Mouse (Mus musculus): ENCODE measurements at regions not wholly inside any gene's neighbourhood (a gene's known extent, or its start where the extent isn't known, plus 50 kb on each side); places are given as distances from the start of the nearest gene placed in this dataset.

DNA sequence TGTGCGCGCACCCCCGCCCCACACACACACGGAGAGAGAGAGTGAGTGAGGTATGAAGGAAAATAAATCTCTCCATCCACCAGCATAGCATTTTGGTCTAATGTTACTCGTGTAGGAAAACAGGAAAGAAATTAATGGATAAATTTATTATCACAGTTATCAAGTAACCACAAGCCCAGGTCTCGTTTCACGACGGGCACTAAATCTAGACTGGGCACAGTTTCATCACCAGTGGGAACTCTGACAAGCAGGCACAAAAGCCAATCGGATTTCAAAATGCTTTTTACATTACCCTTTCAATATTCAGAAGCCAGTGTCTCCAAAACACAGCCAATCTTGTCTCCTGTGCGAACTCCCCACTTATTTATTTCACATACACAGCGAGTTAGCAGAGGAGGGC lies 244.9 kb upstream of the Lrtm1 start:
- DNase-seq (ENCODE audit: low spot score): no peak

DNA sequence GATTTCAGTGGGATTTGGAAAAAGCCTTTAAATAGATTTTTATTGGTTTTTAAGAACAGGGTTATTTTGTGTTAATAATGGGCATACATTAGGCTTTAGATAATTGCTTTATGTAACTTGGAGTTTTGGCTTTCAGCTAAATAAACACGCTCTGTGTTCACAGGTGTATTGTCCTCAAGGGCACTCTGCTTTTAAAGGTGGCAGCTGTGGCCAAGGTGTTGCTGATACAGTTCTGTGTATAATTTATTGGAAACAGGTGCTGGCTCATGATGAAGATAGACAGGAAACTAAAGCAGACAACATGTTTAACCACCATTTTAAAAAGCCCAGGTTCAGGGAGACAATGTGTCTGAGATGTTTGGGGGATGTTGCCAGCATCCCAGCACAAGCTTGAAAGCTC lies 242.3 kb upstream of the Lrtm1 start:
- no peak for DNase-seq (ENCODE audit: low spot score)

DNA sequence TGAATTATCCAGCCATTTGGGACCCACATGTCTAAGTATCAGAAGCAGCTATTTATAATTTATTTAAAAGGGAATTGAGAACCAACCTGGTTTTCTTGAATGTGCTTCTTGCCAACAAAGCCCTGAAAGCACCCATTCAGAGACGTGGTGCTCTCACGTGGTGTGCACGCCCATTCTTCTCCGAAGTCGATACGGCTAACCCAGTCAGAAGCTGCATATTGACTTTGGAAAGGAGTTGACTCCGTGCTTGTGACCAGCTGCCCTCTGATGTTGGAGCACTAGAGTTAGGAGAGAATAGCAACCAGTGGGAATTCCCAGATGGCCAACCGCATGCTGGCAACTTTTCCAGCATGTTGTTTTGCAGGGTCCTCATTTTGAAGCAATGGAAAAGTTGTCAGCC lies 240.2 kb upstream of the Lrtm1 start:
- no peak for DNase-seq (ENCODE audit: low spot score)

DNA sequence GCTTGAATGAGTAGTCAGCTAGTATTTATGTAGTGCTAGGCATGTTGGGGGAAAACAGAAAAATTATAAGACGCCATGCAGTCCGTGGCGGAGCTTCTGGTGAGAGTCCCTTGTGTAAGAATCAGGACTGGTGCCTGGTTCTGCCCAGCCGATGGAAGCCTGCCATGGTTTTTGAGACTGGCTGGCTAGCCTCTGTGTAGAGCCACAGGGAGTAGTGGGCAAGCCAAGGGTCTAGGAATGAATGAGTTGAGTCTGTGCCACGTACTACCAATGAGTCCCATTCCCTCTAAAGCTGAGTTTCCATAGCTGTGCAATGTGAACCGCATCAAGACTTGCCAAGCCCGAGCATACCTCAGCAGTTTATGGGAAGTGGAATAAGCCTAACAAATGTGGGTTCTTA lies 236.3 kb upstream of the Lrtm1 start:
- DNase-seq (ENCODE audit: low spot score): no peak

DNA sequence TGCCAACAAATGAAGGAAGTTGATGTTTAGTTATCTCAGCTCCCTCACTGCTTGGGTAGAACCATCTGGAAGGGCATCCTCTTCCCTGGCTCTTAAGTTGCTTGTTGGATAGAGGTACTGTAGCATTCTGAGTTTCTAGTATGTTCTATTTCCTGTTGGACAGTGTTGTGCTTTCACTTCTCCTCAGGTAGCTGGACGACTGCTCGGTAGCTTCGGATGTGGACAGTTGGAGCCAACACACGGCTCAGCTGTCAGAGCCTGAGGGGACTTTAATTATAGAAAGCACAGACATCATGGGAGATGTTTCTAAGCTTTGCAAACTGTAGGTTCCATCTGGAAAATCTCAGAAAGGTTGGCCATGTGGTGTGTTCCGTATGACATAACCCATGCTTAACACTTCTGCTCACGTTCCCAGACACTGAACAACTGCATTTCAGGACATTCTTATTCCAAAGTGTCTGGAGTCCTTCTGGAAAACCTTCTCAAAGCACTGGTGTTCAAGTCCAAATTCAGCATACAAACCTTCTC lies 233.8 kb upstream of the Lrtm1 start:
- DNase-seq (ENCODE audit: low spot score): no peak

DNA sequence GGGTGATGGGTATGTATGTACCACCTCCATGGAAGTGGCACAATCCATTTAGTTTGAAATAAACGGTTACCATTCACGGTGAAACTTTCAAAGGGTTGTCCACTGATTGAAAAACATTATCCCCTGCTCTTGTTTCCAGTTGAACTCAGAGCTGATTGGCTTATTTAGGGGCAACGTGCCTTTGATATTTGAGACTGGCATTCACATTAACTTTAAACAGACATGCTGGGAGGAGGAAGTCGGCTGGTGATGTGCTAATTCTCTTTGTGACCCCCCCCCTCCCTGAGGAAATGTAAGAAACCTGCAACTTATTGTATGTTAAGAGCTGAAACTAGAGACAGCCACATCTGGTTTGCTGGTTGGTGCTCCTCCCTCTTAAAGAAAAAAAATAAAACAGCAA lies 219.7 kb upstream of the Lrtm1 start:
- no peak for DNase-seq (ENCODE audit: low spot score)

DNA sequence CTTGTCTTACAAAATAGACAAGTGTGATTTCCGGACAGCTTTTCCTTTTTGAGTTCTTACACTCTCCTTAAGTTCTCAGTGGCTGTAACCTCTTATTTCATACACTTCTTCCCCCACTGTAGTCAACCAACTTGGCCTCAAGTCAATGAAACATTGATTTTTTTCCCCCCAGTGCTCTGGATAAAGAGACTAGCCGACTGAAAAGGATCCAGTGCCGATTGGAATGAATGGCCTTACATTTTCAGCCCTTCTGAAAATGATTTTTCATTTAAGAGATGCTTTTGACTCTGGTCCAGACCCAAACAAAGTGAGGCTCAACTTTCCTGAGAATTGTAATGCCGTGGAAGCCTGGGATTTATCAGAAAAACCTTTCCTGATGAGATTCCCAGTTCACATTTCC lies 216.3 kb upstream of the Lrtm1 start:
- no peak for DNase-seq (ENCODE audit: low spot score)

DNA sequence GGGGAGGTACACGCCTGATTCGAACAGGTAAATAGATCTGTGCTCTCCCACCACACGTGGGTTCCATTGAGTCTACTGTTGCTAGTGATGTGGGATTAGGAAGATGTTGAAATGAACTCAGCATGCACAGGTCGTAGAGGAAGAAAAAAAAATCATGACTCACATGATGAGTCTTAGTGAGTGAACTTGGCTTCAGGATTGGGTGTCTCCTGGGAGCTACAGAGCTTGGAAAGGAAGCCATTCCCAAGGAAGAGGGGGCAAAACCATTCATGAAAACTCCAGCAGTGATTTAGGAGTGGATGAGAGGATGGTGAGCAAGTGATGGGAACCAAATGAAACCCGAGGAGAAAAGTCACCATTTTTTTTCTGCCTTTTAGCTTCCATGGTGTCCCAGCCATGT lies 215.9 kb upstream of the Lrtm1 start:
- no peak for DNase-seq (ENCODE audit: low spot score)

DNA sequence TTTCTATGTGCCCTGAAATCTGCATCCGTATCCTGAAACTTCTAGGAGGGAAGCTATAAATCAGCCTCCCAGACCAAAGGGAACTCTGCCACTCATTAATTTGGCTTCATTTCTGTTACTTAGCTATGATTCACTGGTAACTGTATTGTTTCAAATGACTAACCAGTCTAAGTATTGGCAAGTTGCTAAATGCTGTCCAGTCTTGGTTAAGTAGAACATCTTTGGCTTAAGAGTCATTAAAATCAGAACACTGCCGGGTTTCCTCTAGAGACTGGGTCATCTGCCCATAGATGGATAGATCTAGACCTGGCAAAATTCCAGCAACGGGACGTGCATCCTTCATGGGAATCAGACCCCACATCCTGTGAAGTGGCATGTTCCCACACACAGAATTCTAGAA lies 209.9 kb upstream of the Lrtm1 start:
- no peak for DNase-seq (ENCODE audit: low spot score)

DNA sequence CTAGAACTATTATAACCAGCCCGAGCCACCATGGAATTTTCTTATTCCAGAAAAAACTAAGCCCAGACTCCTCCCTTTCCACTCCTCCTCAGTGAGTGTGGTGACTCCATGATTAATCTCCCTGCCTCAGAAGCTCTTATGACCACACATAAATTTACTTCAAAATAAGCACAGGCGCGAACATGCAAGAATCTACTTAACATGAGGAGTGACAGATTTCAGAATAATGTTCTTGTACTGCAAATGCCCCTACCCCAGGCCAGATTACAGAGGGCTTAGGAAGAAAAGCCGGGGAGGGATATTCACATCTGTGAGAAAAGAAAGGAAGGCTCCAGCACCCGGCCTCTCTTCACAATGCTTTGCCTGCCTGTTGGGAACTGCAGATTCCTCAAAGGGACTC lies 208.7 kb upstream of the Lrtm1 start:
- DNase-seq (ENCODE audit: low spot score): no peak

DNA sequence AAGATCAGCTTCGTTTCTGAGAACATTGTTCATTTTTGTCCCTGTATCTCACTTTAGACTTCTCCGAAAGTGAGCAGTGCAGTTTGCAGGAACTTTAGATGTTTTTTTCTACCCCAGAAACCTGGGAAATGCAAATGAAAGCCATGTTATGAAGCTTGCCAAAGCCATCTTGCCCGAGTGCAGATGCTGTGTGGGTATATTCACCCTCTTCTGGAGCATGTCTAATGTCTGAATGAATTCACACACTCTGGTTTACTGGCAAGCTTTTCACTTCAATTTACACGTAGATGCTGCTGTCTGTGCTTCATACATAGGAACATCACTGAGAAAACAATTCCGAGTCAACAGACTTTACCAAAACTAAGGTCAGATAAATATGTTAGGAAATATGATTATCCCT lies 197.0 kb upstream of the Lrtm1 start:
- DNase-seq (ENCODE audit: low spot score): no peak

DNA sequence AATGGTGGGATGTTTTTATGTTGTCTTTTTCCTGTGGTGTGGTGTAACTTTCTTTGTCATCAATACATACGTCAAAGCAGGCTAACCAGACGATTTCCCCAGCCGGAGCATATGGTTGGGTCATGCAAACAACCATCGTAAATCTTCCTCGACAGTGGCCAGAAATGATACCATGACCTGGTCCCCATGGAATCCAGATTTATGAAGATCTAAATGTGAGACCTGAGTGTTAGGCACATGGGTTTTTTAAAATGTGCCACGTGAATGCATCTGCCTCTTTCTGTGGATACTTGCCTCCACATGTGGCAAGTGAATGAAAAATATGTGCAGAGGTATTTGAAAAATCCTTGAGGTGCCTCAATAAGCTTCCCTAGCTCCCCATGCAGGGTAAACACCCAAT lies 190.8 kb upstream of the Lrtm1 start:
- no peak for DNase-seq (ENCODE audit: low spot score)

DNA sequence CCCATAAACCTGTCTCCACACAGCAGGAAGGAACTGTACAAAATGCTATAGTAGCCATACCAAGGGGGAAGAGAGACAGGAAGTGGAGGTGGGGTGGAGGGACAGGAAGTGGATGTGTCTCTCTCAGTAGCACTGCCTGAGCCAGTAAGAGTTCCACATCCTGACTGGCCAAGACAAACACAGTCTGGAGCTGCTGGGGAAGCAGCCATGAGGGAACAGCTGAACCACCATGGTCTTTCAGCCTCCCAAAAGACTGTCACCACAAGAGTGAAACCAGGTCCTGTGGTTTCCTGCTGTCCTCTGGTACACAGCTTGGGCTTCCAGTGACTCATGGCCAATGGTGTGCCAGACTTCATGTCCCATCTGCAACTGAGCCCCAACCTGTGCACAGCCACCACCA lies 180.9 kb upstream of the Lrtm1 start:
- DNase-seq (ENCODE audit: low spot score): no peak

DNA sequence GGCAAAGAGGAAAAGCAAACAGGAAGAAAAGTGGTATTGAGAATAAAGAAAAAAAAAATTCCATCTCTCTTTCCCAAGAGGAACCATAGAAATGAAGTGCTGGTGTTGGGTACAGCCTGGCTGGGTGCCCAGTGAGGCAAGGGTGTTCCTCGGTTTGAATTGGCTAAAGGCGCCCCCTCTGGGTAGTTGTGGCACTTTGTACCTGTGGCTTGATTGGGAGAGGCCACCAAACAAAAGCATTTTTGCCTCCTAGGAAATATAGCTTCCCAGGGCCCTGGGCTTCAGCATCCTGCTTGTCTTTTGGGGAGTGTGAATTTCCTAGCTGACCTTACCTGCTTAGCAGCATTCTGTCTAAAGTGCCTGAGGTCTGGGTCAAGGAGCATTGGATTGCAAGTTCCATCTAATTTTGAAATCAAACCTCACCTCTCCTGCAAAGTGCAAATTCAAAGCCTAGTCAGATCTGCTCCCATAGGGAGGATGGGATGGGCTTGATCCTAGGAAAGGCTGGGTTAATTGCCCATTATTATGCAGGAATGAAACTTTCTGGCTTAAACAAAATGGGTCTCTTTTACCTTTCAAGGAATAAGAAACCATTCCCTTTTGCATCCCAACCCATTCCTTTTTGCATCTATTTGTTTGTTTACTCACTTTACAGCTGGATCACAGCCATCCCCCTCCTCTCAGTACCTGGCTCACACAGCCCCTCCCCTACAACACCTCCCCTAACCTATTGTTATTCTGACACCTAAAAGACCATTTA lies 169.0 kb upstream of the Lrtm1 start:
- DNase-seq (ENCODE audit: low spot score): peak; percentile 64
